Comparison of ENCODE assay signal across 8 mouse cellular contexts in the genomic region with DNA sequence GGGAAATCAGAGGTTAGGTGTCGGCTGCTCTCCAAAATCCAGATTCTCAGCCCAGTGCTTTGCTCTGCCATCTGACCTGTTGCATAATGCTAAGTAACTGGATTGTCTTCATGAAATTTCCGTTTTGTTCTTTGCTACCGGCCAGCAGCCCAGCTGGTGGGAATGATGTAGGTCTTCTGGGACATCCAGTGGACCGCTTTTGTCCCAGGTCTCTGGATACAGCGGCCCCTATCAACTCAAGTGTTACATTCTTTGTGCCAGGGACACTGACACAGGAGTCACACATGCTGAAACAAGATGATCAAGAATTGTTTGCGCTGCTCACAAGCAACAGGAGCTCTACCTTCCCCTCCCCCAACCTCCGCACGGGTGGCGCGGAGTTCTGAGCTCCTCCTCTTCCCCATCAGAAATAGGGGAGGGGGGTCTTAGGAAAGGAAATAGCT. TPM values are rescaled to one million over a fixed set of nuclear protein-coding genes. Genes with fewer than 3 reads are reported as not detected.
DNase-seq lines count a peak whose midpoint lies in the region; ATAC-seq lines count a peak whose summit lies in the region.

No protein-coding gene starts in this region.

- peak overlapping the region; percentile 71 for H3K4me2 ChIP-seq in intestine, embryonic 14.5 days (ENCODE audit: low read length)
- H3K4me2 ChIP-seq in midbrain, embryonic 11.5 days = peak overlapping the region; percentile 76

- H3K4me1 ChIP-seq in intestine, embryonic 14.5 days (replicated peaks; ENCODE audit: control insufficient read depth, insufficient read depth, low read length) = peaks cover 26% of the 10 kb centered on the region
- peaks cover 22% of the 10 kb centered on the region for H3K4me1 ChIP-seq in midbrain, embryonic 11.5 days (ENCODE audit: control insufficient read depth, insufficient read depth, low read length)

- 7% methylated on average over 10 of the region's 10 CpGs for WGBS in intestine, embryonic 14.5 days
- 1% methylated on average over 10 of the region's 10 CpGs for WGBS in midbrain, embryonic 11.5 days

- peak overlapping the region; percentile 79 for H3K9ac ChIP-seq in intestine, embryonic 14.5 days (ENCODE audit: low read length)
- peak overlapping the region; percentile 77 for H3K9ac ChIP-seq in midbrain, embryonic 11.5 days (ENCODE audit: low read length)

- H3K27me3 ChIP-seq in intestine, embryonic 14.5 days (replicated peaks; ENCODE audit: control insufficient read depth, insufficient read depth, low read length) = no peaks in the 10 kb centered on the region
- no peaks in the 10 kb centered on the region for H3K27me3 ChIP-seq in midbrain, embryonic 11.5 days (ENCODE audit: control insufficient read depth, insufficient read depth, low read length)

- 0 out of 2 replicates have a peak, but pooled peaks cover 5% of the 10 kb centered on the region for H3K36me3 ChIP-seq in intestine, embryonic 14.5 days (ENCODE audit: control insufficient read depth, insufficient read depth, low read length)
- no peaks in the 10 kb centered on the region for H3K36me3 ChIP-seq in midbrain, embryonic 11.5 days (ENCODE audit: control insufficient read depth, insufficient read depth, low read length)

- ATAC-seq in intestine, embryonic 14.5 days (replicated peaks; ENCODE audit: low FRiP score, low TSS enrichment, low read depth) = no peak
- no peak for ATAC-seq in midbrain, embryonic 11.5 days (ENCODE audit: low FRiP score)

- H3K27ac ChIP-seq in intestine, embryonic 14.5 days (ENCODE audit: low read depth) = peak overlapping the region; percentile 94
- peak overlapping the region; percentile 81 for H3K27ac ChIP-seq in midbrain, embryonic 11.5 days (ENCODE audit: low read depth, low read length)

- DNase-seq in urinary bladder, postnatal 14 days (ENCODE audit: low spot score) = peak; percentile 25
- no peak for DNase-seq in urinary bladder, adult 18-20 months (ENCODE audit: low spot score in 2 of 2)
- DNase-seq in gastrocnemius, postnatal 25 days = peak; percentile 58
- no peak for DNase-seq in intestine, embryonic 14.5 days (ENCODE audit: low spot score)
- no peak for DNase-seq in midbrain, embryonic 11.5 days (ENCODE audit: low spot score, missing footprints)
- DNase-seq in ovary, postnatal 14 days (ENCODE audit: low spot score) = no peak
- no peak for DNase-seq in thymus, postnatal 10 days (ENCODE audit: low spot score in 2 of 2)
- no peak for DNase-seq in thymus, adult 18-20 months

- H3K9me3 ChIP-seq in intestine, embryonic 14.5 days (ENCODE audit: control insufficient read depth, low read length) = no peaks in the 10 kb centered on the region
- no peaks in the 10 kb centered on the region for H3K9me3 ChIP-seq in midbrain, embryonic 11.5 days (ENCODE audit: control insufficient read depth, low read length)

- peak overlapping the region; percentile 69 for H3K4me3 ChIP-seq in intestine, embryonic 14.5 days (ENCODE audit: low read depth, low read length)
- H3K4me3 ChIP-seq in midbrain, embryonic 11.5 days (ENCODE audit: low read depth, low read length) = peak overlapping the region; percentile 54

RNA-seq across cellular contexts. Expression of a gene that starts 0.7 kb away (rescaled TPM):
- 10 to 100 TPM; 16.5 to 18.6 TPM for total RNA-seq in gastrocnemius, postnatal 25 days (2021)
- 8.7 and 8.8 TPM in 2 replicates for polyA plus RNA-seq in intestine, embryonic 14.5 days (2014; fragmentation: Nextera tagmentation; extraction: Ambion mirVana)
- polyA plus RNA-seq in midbrain, embryonic 11.5 days (2014; fragmentation: Nextera tagmentation; extraction: Ambion mirVana) = 6.7 and 7.0 TPM in 2 replicates

Comparison
In these comparisons a context has a peak if more than half of its experiments do, and no peak if none do; other contexts are left out.
1. DNase-seq: peak in urinary bladder, postnatal 14 days (single experiment) and gastrocnemius, postnatal 25 days (single experiment); none in urinary bladder, adult 18-20 months (0 of 2), intestine, embryonic 14.5 days (single experiment), midbrain, embryonic 11.5 days (single experiment), ovary, postnatal 14 days (single experiment), thymus, postnatal 10 days (0 of 2) and thymus, adult 18-20 months (0 of 2).